Mouse (Mus musculus): ENCODE measurements around the gene Foxp2. TPM values are rescaled to one million over a fixed set of nuclear protein-coding genes. Genes with fewer than 3 reads are reported as not detected.
A peak's percentile ranks its signal among the peaks of the same experiment; 100 is the strongest.

The Foxp2 gene
- 1 to 10 TPM in 1 of 2 experiments, not detected in 1; 1.4 TPM for polyA plus RNA-seq (2017; shearing (Covaris generic))

DNA sequence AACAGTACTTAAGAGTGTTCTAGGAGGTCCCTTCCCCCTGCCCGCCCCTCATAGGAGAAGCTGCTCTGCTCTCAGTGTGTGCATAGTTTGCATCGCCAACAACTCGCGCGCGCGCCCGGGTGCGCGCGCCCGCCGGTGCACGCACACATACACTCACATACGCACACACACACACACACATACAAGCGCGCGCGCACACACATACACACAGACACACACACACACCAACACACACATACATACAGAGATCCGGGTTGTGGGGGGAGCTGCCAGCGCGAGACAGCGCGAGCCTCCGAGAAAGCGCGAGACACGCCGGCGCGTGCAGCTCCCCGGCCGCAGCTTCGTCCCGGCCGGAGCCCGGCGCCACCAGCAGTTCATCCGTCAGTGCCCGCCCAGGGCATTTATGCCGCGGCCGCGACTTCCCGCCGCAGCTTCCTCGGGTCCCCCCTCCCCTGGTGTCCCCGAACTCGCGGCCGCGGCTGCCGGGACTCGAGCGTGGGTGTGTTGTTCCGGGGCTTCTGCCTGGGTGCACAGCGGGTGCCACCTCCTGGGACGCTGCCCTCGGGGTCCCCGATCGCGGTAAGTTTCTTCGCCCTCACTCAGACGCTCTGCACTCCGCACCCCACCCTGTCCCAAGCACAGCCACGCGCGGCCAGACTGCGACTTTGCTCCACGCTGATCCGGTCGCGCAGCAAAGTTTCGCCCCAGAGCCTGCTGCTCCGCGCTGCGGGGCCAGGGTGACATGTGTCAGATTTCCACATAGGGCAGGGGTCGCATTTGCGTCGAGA lies at the start of gene Foxp2:
Gene Foxp2 (plus strand): TSS at position 167 of the 788 bp plus-strand sequence.
- peak; percentile 53 for ATAC-seq

DNA sequence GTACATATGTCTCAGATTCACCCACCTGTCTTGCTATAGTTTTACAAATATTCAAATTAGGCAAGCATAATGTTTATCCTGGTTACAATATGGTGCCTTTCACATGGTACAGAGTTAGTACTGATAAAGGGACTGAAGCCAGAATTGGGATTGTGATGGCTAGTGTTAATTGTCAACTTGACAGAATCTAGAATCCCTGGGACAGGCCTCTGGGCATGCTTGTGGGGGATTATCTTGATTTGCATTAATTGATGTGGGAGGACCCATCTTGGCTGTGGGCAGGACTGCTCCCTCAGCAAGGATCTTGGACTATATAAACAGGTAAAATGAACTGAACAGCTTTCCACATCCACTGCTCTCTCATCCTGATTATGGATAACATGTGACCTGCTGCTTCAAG lies 15.9 kb upstream of the Foxp2 start:
- no peak for ATAC-seq

DNA sequence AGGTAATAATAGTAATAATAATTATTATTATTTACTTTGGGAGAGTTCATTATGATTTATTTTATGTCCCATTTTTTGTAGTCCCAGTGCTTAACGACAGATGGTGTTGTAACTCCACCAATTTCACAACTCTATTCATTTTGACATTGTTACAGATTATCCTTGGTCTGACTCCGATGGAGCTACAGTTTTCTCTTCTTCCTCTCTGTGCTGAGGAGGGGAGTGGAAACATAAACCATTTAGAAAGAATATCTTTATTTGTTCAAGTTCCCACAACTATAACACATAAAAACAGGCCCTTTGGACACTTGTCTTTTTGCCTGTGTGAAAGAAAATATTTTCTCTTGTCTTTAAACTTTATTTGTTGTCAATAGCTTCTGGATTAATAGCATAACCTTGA lies 4.1 kb upstream of the Foxp2 start:
- ATAC-seq: no peak

DNA sequence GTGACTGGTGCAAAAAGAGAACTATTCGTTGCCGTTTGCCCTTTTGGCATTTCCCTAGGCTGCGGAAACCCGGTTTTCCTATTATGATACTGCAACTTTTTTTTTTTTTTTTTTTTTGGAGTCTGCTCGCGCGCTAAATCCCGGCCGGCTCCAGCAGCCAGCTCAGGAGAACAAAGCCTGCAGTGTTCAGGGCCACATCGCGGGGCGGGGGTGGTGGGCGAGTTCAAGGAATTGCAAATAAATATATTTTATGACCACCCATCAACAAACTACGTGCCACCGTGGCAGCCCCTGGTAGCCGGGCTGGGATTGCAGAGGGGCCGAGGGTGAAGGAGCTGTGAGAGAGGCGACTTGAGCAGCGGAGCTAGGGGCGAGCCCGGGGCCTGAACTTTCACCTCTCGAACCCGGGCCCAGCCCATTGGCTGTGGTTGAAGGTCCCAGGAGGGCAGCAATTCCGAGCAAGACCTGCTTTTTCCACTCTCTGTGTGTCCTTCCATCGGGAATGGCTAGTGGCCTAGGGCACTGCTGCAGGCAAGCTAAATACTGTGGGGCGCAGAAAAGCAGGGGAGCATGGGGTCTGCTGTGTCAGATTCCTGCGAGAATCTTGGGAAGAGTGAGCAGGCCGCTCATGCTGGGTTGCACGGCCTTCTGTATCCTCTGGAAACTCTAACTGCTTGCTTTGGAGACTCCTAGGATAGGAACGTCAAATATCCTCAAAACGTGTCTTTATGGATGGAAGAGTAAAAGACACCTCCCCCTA lies 2.9 kb upstream of the Foxp2 start:
- ATAC-seq: no peak

DNA sequence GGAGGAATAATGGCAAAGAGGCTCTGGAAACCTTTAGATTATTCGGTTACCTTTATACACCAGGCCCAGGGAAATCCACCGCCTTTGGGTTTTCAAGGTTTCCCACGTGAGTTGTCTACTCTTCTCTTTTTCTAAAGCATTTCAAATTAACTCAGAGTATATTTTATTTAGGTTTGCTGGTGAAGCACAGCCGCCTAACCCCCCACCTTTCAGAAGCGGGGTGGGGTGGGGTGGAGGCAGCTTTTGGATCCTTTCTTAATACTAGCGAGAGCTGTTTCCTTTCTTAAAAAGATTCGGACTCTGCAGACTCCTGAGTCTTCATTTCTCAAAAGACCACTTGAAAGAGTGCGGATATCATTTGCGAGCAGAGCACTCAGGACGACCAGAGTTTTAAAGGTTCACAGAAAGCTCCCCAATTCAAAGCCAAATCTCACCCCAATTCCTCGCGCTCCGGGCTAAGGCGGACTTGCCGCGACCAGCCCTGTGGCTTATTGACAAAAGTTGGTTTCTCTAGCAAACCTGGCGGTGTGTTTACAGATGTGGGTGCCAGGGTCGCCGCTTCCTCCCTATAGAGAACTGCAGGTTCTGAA lies 2.0 kb upstream of the Foxp2 start:
- no peak for ATAC-seq

DNA sequence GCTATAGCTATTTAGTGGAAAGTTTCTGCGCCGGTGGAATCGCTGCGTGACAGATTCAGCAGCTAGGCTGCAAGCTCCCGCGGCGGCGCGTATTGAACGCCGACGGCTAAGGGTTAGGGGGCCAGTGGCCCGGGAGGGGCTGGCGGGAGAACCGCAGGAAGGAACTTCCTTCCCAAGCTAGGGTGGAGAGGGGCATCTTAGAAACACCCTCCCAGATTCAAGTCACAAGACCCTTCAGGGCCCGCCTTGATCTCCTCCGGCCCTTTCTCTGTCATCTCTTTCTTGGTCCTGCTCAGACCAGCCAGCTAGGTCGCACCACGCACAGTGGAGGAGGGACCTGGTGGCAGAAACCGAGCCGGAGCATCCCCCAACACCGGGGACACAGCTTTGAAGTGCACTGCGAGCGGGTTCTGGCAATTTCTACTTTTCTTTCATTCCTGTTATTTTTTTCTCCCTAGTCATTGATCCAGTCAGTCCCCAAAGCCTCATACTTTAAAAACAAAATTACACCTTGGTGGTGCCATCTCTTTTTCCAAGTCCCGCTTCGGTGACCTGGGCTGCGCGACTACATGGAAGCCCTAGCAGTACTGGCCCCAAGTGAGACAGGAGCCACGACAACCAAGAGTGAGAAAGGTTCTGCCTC lies 1.1 kb upstream of the Foxp2 start:
- no peak for ATAC-seq

DNA sequence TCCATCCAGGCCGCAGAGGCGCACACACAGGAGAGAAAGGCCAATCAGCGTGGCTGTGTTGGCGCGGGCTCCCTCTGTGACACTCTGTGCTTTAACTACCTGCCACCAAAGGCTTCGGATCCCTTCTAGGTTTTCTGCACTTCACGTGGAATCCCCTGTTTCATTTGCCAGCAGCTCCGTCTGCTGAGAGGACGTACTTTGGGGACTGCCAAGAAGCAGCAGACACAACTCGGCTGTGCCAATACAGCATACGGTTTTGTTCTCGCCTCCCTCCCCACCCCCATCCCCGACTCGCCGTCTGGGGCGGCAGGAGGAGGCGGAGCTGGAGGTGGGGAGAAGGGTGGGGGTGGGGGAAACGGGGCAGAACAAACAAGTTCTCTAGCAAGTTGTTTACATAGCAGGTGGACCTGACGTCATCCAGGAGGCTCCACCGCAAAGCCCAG lies 549 bp upstream of the Foxp2 start:
- ATAC-seq: no peak

DNA sequence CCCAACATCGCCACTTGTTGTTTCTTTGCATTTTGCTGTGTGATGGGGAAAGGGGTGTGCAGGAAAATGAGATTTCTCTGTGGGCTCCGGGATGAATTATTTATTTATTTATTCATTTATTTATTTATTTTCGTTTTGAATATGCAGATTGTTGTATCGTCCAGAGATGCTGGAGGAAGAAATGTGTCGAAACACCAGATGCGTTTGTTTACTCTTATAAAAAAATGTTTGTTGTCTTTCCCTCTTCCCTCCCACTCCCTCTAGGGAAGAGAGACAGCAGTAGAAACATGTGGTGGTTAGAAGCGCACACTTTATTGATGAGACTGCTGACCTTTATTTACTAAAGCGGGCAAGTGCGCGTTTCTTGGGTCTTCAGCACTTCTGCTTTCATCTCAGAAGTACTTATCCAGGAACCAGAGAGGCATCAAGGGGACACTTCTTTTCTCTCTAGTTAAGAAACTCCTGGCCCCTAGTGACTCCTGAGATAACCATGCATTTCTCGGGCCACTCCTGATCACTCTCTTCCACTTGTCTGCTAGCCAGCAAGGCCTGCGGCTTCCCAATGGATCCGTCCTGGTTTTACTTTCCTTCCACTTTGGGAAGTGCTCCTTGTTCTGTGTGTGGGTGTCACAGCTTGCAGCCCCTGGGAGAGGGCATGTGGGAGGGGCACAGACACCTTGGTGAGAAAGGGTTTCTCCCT lies 972 bp downstream of the Foxp2 start:
- no peak for ATAC-seq

DNA sequence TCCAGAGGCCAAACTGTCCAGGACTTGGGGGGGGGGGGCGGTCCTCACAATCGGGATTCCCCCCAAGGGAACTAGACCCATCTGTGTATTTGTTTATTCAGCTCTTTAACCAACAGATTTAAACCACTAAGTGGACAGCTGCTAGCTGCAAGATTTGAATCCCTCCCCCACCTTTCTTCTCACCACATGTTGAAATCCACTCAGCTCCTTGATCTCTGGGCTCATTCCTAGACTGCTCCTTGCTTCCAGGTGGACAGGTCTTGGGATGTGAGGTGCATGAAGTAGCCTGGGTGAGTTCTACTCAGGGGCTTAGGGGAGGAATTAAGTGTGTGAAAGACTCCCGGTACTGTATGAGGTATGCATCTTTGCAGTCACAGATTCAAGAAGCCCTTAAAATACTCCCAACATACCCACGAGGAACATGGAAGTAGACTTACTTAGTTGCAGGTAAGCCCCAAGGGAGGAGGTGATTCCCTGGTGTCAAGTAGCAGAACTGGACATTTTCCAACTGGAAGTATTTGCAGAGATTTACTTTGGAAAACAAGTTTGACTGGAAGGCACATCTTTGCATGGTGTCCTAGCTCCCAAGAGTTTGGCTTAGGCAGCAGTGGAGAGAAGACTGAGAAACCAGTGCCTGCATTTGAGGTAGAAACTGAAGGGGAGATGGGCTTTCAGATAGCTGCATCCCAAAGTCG lies 2.3 kb downstream of the Foxp2 start:
- ATAC-seq: no peak

DNA sequence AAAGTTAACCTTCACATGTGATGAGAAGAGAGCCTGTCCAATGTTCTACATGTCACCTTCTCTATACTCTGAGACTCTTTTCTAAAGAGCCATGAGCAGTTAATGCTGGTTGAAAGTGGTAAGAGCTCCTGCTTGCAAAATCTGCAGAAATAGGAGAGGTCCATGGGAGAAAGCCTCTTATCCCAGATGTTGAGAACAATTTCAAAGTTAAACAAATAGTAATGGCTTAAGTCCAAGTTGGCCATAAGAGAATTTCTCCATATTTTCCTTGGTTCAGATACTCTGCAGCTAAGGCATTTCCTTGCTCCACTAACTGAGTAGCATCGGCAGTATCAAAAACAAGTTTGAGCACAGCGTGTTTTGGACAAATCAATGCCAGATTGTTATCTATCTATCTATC lies 13.9 kb downstream of the Foxp2 start:
- ATAC-seq: no peak

DNA sequence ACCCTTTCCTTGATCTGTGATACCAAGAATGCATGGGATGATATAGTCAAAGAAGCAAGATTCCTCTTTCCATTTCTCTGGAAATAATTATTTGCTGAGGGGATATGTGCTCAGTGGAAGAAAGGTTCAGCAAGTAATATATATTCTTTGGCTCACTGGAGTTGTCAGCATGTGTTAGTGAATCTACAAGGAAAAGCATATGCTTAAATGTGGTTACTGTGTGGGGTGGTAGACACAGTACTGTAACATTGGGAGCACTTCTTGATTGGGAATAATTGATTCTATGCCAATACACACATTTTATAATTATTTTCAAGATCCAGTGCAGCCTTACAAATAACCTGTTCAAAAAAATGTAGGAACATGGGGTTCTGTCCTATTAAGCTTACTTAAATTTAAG lies 21.6 kb downstream of the Foxp2 start:
- no peak for ATAC-seq

DNA sequence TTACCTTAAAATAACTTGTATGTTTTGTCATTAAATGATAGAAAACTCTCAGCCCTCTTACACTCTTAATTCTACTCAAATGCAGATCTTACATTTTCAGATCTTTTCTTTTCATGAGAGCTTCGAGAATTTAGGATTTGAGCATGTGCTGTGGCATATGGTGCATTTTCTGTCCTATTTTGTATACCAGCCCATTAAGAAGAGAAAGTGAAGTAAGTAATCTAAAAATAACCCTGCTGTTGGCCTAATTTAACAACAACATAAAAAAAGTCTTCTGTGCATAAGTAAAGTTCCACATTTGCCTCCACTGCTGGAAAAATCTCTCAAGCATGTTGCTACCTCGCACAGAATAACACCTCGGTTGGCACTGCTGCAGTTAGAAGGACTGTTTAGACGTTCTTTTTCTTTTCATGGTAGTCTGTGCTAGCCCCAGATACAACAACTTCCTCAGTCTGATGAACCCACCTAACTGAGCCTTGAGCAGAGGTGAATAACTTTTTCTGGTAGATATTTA lies 23.9 kb downstream of the Foxp2 start:
- no peak for ATAC-seq

DNA sequence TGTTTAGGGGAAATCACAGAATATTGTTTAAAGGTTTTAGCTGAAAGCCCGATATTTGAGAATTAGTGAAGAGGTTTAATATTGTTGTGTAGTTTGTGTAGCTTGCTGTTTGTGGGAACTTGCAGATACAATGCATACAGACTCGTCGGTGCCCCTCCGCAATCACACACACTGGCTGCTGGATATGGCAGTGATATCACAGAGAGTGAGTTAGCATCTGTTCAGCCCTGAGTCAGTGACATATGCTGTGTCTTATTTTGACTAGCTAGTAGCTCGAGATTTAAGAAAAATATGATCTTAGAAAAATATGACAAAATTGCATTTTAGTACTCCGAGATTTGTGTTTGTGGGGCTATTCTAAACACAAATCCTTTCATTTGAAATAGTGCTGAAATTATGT lies 49.9 kb downstream of the Foxp2 start:
- no peak for ATAC-seq

DNA sequence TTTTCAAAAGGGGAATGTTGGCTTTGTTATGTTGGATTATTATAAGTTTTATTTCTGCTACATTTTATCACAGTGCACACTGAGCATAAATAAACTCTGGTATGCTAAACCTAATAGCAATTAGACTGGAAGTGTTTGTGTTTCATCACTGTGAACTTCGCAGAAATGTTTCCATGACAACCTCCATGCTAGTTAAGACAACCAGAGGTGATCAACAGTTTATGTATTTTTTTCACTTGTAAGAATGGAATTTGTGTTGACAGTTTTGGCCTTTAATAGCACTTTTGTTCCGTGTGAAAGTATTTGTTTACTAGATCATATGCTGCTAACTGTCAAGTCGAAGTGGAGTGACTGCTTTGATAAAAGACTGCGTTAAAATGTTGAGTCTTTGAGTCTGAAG lies 51.6 kb downstream of the Foxp2 start:
- no peak for ATAC-seq

DNA sequence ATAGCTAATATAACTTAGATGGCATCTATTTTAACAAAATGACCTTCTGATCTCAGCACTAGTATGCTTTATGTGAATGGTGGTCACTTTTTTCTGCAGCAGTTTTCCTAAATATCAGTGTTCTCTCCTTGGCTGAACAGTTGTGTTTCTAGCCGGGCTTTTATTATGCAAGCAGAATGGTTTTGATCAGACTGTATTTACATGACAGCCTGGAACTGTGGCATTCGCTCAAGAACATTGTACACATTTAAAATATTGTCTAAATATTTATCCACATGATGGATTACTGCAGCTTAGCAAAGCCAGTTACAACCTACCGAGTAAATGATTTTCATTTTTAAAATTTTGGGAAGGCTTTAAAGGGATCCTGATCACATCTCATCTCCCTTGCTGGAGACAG lies 75.9 kb downstream of the Foxp2 start:
- ATAC-seq: no peak

DNA sequence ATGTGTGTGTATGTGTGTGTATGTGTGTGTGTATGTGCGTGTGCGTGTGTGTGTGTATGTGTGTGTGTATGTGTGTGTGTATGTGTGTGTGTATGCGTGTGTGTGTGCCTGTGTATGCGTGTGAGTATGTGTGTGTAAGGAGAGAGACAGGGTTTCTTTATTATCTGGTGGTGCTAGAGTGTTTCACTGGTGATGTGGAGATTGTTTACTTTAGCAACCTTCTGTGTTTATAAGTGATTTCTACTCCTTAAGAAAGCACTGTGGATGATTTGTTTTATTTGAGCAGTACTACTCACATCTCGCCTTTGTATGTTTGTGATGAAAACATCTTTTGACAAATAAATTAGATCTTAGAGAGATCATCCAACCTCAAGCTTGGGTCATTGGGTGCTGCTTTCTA lies 77.1 kb downstream of the Foxp2 start:
- no peak for ATAC-seq

DNA sequence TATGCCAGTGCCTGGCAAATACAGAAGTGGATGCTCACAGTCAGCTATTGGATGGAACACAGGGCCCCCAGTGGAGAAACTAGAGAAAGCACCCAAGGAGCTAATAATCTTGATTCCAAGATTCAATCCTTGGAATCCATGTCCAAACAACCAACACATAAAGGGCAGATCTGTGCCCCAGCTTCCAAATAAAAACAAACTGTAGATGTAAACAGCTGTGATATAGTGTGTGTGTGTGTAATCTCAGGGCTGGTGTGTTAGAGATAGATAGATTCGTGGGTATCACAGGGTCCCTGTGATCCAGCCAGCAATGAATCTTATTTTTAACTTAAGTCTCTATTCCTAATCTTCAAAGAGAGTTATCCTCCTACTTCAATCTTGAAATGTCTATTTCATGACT lies 107.0 kb downstream of the Foxp2 start:
- no peak for ATAC-seq

DNA sequence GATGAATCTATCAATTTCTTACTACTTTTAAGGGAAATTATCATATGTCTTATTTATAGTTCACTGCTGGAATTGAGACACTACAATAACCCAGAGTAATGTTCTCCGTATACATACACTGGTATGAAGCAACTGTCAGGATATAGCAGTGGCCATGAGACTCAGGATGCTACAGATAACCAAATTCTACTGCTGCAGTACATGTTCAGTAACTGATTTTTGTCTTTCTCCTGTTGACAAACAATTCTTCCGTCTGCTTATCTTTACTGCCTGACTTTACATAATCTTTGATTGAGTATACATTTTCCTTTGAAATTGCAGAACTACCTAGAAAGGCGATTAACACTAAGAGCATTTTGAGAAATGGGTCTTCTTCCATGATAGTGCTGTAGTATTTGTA lies 127.3 kb downstream of the Foxp2 start:
- no peak for ATAC-seq

DNA sequence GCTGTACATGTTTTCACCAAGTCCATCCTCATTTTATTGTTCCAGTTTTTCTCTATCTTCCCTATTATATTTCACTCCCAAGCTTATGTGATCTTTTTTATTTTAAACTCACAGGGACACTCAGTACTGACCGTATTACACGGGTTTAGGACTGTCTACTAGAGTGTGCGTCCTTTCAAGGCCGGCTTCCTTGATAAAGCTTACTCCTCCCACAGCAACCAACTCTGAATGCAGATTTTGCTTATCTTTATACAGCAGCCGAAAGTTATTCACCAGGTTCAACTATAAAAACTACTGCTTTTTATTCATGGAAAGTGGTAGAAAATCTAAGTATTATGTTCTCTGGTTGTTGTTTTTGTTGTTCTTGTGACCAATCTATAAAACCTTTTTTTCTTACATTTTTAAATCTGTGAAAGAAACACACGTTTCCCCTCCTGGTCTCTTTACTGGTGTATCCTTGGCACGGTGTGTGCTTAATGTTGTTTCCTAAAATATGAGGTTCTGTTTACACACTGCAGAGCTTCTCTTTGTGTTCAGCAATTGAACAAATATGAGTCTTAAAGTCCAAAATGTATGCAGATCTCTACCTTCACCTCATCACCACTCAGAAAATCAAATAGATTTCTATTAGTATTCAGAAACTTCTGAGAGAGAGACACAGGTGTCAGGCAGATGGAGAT lies 128.4 kb downstream of the Foxp2 start:
- ATAC-seq: no peak

DNA sequence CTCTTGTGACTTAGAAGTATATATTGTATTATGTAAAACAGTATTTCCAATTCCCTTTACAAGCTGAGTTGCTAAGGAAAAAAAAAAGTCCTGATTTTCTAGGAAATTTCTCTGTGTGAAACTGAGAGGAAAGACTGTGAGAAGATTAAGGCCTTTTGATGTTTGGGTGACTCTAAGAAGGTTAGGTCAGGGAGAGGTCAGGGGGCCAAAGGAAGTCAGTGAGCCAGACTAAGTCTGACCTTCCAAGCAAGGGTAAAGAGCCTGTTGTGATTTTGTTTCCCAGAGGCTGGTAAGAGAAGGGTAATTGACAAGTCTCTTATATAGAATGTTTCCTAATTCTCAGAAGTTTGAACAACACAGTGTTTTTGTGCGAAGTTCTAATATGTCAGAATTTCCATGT lies 162.1 kb downstream of the Foxp2 start:
- no peak for ATAC-seq

DNA sequence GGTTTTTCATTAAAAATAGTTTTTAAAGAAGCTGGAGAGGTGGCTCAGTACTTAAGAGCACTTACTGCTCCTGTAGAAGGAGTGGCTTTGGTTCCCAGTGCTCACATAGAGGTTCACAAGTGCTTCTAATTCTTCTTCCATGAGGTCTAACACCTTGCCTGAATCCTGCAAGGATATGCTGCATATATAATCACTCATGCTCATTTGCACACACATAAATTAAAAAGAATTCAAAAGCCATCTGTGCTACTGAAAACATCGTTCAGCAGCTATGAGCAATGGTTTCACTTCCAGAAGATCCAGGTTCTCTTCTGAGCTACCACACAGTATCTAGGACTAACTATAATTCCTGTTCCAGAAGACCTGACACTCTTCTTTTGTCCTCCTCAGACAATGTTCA lies 200.4 kb downstream of the Foxp2 start:
- no peak for ATAC-seq

Data from activated CD4-positive, CD25-positive, alpha-beta regulatory T cell, adult 4 months (primary cell).